Mouse (Mus musculus): ENCODE measurements at regions not wholly inside any gene's neighbourhood (a gene's known extent, or its start where the extent isn't known, plus 50 kb on each side); places are given as distances from the start of the nearest gene placed in this dataset.

GRCm38 (mm10) chr8:103493932-103494493 is 607.4 kb upstream of the Cdh5 start:
- DNase-seq (ENCODE audit: low read depth, low spot score) = no peak

- no peak for DNase-seq (ENCODE audit: low read depth, low spot score)
Measured at GRCm38 (mm10) chr8:103494670-103495069, 606.8 kb upstream of the Cdh5 start.

GRCm38 (mm10) chr8:103501328-103501727 is 600.1 kb upstream of the Cdh5 start:
- DNase-seq (ENCODE audit: low read depth, low spot score) = no peak

GRCm38 (mm10) chr8:103502991-103503767 is 598.2 kb upstream of the Cdh5 start:
- DNase-seq (ENCODE audit: low read depth, low spot score) = no peak

GRCm38 (mm10) chr8:103506334-103506733 is 595.1 kb upstream of the Cdh5 start:
- DNase-seq (ENCODE audit: low read depth, low spot score) = no peak

- no peak for DNase-seq (ENCODE audit: low read depth, low spot score)
Measured at GRCm38 (mm10) chr8:103507068-103507467, 594.4 kb upstream of the Cdh5 start.

GRCm38 (mm10) chr8:103520141-103520866 is 581.1 kb upstream of the Cdh5 start:
- no peak for DNase-seq (ENCODE audit: low read depth, low spot score)

- DNase-seq (ENCODE audit: low read depth, low spot score) = no peak
Measured at GRCm38 (mm10) chr8:103530903-103531302, 570.5 kb upstream of the Cdh5 start.

- no peak for DNase-seq (ENCODE audit: low read depth, low spot score)
Measured at GRCm38 (mm10) chr8:103534971-103535370, 566.5 kb upstream of the Cdh5 start.

GRCm38 (mm10) chr8:103536856-103537255 is 564.6 kb upstream of the Cdh5 start:
- DNase-seq (ENCODE audit: low read depth, low spot score) = no peak

GRCm38 (mm10) chr8:103541954-103542353 is 559.5 kb upstream of the Cdh5 start:
- DNase-seq (ENCODE audit: low read depth, low spot score) = no peak

GRCm38 (mm10) chr8:103551916-103552535 is 549.4 kb upstream of the Cdh5 start:
- no peak for DNase-seq (ENCODE audit: low read depth, low spot score)

- no peak for DNase-seq (ENCODE audit: low read depth, low spot score)
Measured at GRCm38 (mm10) chr8:103561606-103562005, 539.8 kb upstream of the Cdh5 start.

GRCm38 (mm10) chr8:103570864-103571425 is 530.5 kb upstream of the Cdh5 start:
- DNase-seq (ENCODE audit: low read depth, low spot score) = no peak

- DNase-seq (ENCODE audit: low read depth, low spot score) = no peak
Measured at GRCm38 (mm10) chr8:103577147-103577546, 524.3 kb upstream of the Cdh5 start.

- DNase-seq (ENCODE audit: low read depth, low spot score) = no peak
Measured at GRCm38 (mm10) chr8:103578006-103578405, 523.4 kb upstream of the Cdh5 start.

GRCm38 (mm10) chr8:103608291-103608690 is 493.1 kb upstream of the Cdh5 start:
- DNase-seq (ENCODE audit: low read depth, low spot score) = no peak

- peak; percentile 45 for DNase-seq (ENCODE audit: low read depth, low spot score)
Measured at GRCm38 (mm10) chr8:103623781-103624434, 477.5 kb upstream of the Cdh5 start.

- DNase-seq (ENCODE audit: low read depth, low spot score) = no peak
Measured at GRCm38 (mm10) chr8:103625166-103625890, 476.1 kb upstream of the Cdh5 start.

- no peak for DNase-seq (ENCODE audit: low read depth, low spot score)
Measured at GRCm38 (mm10) chr8:103626446-103626845, 475.0 kb upstream of the Cdh5 start.

- no peak for DNase-seq (ENCODE audit: low read depth, low spot score)
Measured at GRCm38 (mm10) chr8:103632543-103632942, 468.9 kb upstream of the Cdh5 start.
